In genomic region chr15:26327157-26327556, GRCm38 (mm10) we compare ENCODE assay signal across 11 mouse cellular contexts. TPM values are rescaled to one million over a fixed set of nuclear protein-coding genes. Genes with fewer than 3 reads are reported as not detected.
DNase-seq lines count a peak whose midpoint lies in the region; ATAC-seq and TF ChIP-seq lines count a peak whose summit lies in the region.
"Had no signal": no experiment of that assay in that cellular context is flagged by ENCODE, and none has a peak within 500 bp of the region (broad histone marks: within the 10 kb centered on the region; RNA-seq: fewer than 3 reads in every experiment).

No protein-coding gene starts in this region.

- no peak for TF ChIP-seq EP300 in stomach, postnatal 0 days (optimal IDR thresholded peaks at IDR 0.05)

- no peaks in the 10 kb centered on the region for H3K4me1 ChIP-seq in hindbrain, embryonic 14.5 days (replicated peaks; ENCODE audit: control insufficient read depth, insufficient read depth, low read length)
- H3K4me1 ChIP-seq in hindbrain, embryonic 12.5 days = no peaks in the 10 kb centered on the region
- no peaks in the 10 kb centered on the region for H3K4me1 ChIP-seq in neural tube, embryonic 11.5 days (ENCODE audit: control insufficient read depth, insufficient read depth, low read length)
- H3K4me1 ChIP-seq in stomach, postnatal 0 days (replicated peaks; ENCODE audit: control insufficient read depth, insufficient read depth) = no peaks in the 10 kb centered on the region
- H3K4me1 ChIP-seq: limb, embryonic 13.5 days; neural tube, embryonic 15.5 days had no signal

- no peak overlapping the region for H3K4me3 ChIP-seq in hindbrain, embryonic 14.5 days (replicated peaks; ENCODE audit: low read length)
- H3K4me3 ChIP-seq in hindbrain, embryonic 12.5 days = no peak overlapping the region
- no peak overlapping the region for H3K4me3 ChIP-seq in neural tube, embryonic 11.5 days (ENCODE audit: low read depth, low read length)
- no peak overlapping the region for H3K4me3 ChIP-seq in stomach, postnatal 0 days (ENCODE audit: low read depth, low read length)
- H3K4me3 ChIP-seq: limb, embryonic 13.5 days; neural tube, embryonic 15.5 days had no signal

- ATAC-seq in hindbrain, embryonic 14.5 days (ENCODE audit: low FRiP score) = no peak
- no peak for ATAC-seq in hindbrain, embryonic 12.5 days (ENCODE audit: low FRiP score)
- no peak for ATAC-seq in neural tube, embryonic 11.5 days (ENCODE audit: insufficient read depth, low FRiP score, low TSS enrichment)
- ATAC-seq in stomach, postnatal 0 days (ENCODE audit: low FRiP score, low TSS enrichment) = no peak

- TF ChIP-seq CTCF in stomach, postnatal 0 days (IDR thresholded peaks at IDR 0.05; ENCODE audit: low read depth) = peak; percentile 69

- WGBS in hindbrain, embryonic 14.5 days = 86% methylated on average over 1 of the region's 1 CpGs
- WGBS in hindbrain, embryonic 12.5 days = 79% methylated on average over 1 of the region's 1 CpGs
- WGBS in neural tube, embryonic 11.5 days = 97% methylated on average over 1 of the region's 1 CpGs
- WGBS in stomach, postnatal 0 days = 78% methylated on average over 1 of the region's 1 CpGs

- H3K36me3 ChIP-seq in hindbrain, embryonic 14.5 days (replicated peaks; ENCODE audit: control insufficient read depth, insufficient read depth) = no peaks in the 10 kb centered on the region
- no peaks in the 10 kb centered on the region for H3K36me3 ChIP-seq in hindbrain, embryonic 12.5 days
- H3K36me3 ChIP-seq in neural tube, embryonic 11.5 days (ENCODE audit: control insufficient read depth, insufficient read depth, low read length) = no peaks in the 10 kb centered on the region
- no peaks in the 10 kb centered on the region for H3K36me3 ChIP-seq in stomach, postnatal 0 days (ENCODE audit: control insufficient read depth, insufficient read depth, low read length)
- H3K36me3 ChIP-seq: limb, embryonic 13.5 days; neural tube, embryonic 15.5 days had no signal

- no peak overlapping the region for H3K4me2 ChIP-seq in hindbrain, embryonic 14.5 days (replicated peaks)
- no peak overlapping the region for H3K4me2 ChIP-seq in hindbrain, embryonic 12.5 days (replicated peaks)
- H3K4me2 ChIP-seq in neural tube, embryonic 11.5 days (ENCODE audit: low read depth) = no peak overlapping the region
- no peak overlapping the region for H3K4me2 ChIP-seq in stomach, postnatal 0 days (replicated peaks; ENCODE audit: low read depth)
- H3K4me2 ChIP-seq: limb, embryonic 13.5 days; neural tube, embryonic 15.5 days had no signal

- no peak overlapping the region for H3K9ac ChIP-seq in hindbrain, embryonic 14.5 days
- H3K9ac ChIP-seq in hindbrain, embryonic 12.5 days = no peak overlapping the region
- H3K9ac ChIP-seq in neural tube, embryonic 11.5 days (ENCODE audit: low read length) = no peak overlapping the region
- no peak overlapping the region for H3K9ac ChIP-seq in stomach, postnatal 0 days (ENCODE audit: low read length)
- H3K9ac ChIP-seq: limb, embryonic 13.5 days; neural tube, embryonic 15.5 days had no signal

- peak; percentile 51 for DNase-seq in hindbrain, embryonic 14.5 days (ENCODE audit: low spot score)
- DNase-seq in neural tube, embryonic 11.5 days (ENCODE audit: low spot score) = peak; percentile 19
- no peak for DNase-seq in neural tube, embryonic 10.5 days (ENCODE audit: extremely low spot score, low spot score)
- DNase-seq in embryo, embryonic 10 days (ENCODE audit: low spot score) = peak; percentile 49
- no peak for DNase-seq in stomach, postnatal 0 days (ENCODE audit: low spot score)
- no peak for DNase-seq in gastrocnemius, postnatal 4 days (ENCODE audit: low spot score in 2 of 2)
- DNase-seq in gastrocnemius, postnatal 25 days = no peak
- DNase-seq: thymus, adult 2 months had no signal

- H3K27ac ChIP-seq in hindbrain, embryonic 14.5 days = no peak overlapping the region
- H3K27ac ChIP-seq in hindbrain, embryonic 12.5 days = no peak overlapping the region
- no peak overlapping the region for H3K27ac ChIP-seq in neural tube, embryonic 11.5 days (ENCODE audit: low read depth, low read length)
- no peak overlapping the region for H3K27ac ChIP-seq in stomach, postnatal 0 days (replicated peaks)
- H3K27ac ChIP-seq: limb, embryonic 13.5 days; neural tube, embryonic 15.5 days had no signal

- no peaks in the 10 kb centered on the region for H3K9me3 ChIP-seq in hindbrain, embryonic 14.5 days (ENCODE audit: control insufficient read depth, low read length)
- H3K9me3 ChIP-seq in hindbrain, embryonic 12.5 days (replicated peaks) = no peaks in the 10 kb centered on the region
- no peaks in the 10 kb centered on the region for H3K9me3 ChIP-seq in neural tube, embryonic 11.5 days (ENCODE audit: control insufficient read depth, low read length)
- no peaks in the 10 kb centered on the region for H3K9me3 ChIP-seq in stomach, postnatal 0 days (ENCODE audit: control insufficient read depth, low read length)
- H3K9me3 ChIP-seq: limb, embryonic 13.5 days; neural tube, embryonic 15.5 days had no signal

- no peaks in the 10 kb centered on the region for H3K27me3 ChIP-seq in hindbrain, embryonic 14.5 days (ENCODE audit: control insufficient read depth, insufficient read depth, low read length)
- H3K27me3 ChIP-seq in hindbrain, embryonic 12.5 days = no peaks in the 10 kb centered on the region
- H3K27me3 ChIP-seq in neural tube, embryonic 11.5 days (ENCODE audit: control insufficient read depth, insufficient read depth, low read length) = no peaks in the 10 kb centered on the region
- no peaks in the 10 kb centered on the region for H3K27me3 ChIP-seq in stomach, postnatal 0 days (ENCODE audit: control insufficient read depth, insufficient read depth, low read length)
- H3K27me3 ChIP-seq: limb, embryonic 13.5 days; neural tube, embryonic 15.5 days had no signal

RNA-seq across cellular contexts. Expression of gene March11, which starts 18.3 kb away (rescaled TPM):
- 12.0 and 16.9 TPM in 2 replicates for polyA plus RNA-seq in hindbrain, embryonic 14.5 days (2014; fragmentation: Nextera tagmentation; extraction: Ambion mirVana)
- polyA plus RNA-seq in hindbrain, embryonic 12.5 days (2016; fragmentation: Nextera tagmentation; extraction: Ambion mirVana) = 3.3 and 6.1 TPM in 2 replicates
- 5.2 and 5.7 TPM in 2 replicates for polyA plus RNA-seq in neural tube, embryonic 11.5 days (2014; fragmentation: Nextera tagmentation; extraction: Ambion mirVana)
- 0.17 TPM in 1 of 2 replicates, not detected in the other for polyA plus RNA-seq in stomach, postnatal 0 days (2015; fragmentation: Nextera tagmentation; extraction: Ambion mirVana)
- total RNA-seq in gastrocnemius, postnatal 4 days (2021) = under 1 TPM in 1 of 2 experiments, not detected in 1; 0.41 TPM
- total RNA-seq in gastrocnemius, postnatal 25 days (2021) = not detected

Comparison
In these comparisons a context has a peak if more than half of its experiments do, and no peak if none do; other contexts are left out.
1. DNase-seq: peak in hindbrain, embryonic 14.5 days (single experiment), neural tube, embryonic 11.5 days (single experiment) and embryo, embryonic 10 days (single experiment); none in neural tube, embryonic 10.5 days (single experiment), stomach, postnatal 0 days (single experiment), gastrocnemius, postnatal 4 days (0 of 2) and gastrocnemius, postnatal 25 days (single experiment).